Mouse (Mus musculus) ES-CJ7 (cell line): Measurements from ENCODE around the gene Smndc1.

Experiments used
- DNase-seq: peaks from one replicate; pipeline ENCODE4 v3.0.0; 2011; ENCODE audit warnings: low read depth, low spot score

Smndc1 gene

DNA sequence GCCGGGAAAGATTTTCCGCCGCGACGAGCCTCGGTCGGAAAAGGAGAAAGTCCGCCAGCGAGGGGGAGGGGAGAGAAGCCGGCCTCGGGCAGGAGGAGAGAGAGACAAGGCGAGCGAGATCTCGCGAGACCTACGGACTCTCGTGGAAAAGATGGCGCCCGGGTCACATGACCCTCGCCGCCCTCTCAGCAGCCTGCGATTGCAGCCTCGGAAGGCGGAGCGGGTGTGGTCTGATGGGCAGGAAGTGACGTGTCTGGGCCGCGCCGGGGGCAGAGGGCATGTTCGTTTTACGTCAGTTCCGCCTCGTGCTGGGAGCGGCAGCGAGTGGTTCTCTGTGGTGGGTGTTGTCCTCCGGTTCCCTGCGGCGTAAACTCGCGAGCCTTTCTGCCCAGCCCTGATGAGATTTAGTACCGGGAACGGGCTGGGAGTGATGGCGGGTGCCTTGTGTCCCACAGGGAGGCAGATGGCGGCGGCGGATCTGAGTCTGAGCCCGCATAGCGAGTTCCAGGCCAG is at the start of gene Smndc1:
Smndc1 (minus strand) TSS at position 84 of the 513 bp plus-strand sequence.
- peak; percentile 100 for DNase-seq

DNA sequence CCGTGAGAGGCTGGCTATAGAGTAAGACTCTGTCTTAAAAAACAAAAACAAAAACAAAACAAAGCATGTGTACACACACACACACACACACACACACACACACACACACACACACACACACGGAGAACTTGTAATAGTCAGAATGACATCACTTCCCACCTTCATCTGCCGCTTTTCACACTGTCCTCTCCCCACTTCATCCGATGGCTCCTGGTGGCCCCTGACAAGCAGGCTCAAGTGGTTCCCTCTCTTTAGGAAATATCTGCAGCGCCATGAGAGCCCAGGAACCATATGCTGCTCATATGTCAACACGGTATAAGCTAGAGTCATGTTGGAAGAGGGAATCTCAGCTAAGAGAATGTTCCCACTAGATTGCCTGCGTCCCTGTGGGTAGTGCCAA is 49.0 kb upstream of the Smndc1 start:
- DNase-seq = no peak

DNA sequence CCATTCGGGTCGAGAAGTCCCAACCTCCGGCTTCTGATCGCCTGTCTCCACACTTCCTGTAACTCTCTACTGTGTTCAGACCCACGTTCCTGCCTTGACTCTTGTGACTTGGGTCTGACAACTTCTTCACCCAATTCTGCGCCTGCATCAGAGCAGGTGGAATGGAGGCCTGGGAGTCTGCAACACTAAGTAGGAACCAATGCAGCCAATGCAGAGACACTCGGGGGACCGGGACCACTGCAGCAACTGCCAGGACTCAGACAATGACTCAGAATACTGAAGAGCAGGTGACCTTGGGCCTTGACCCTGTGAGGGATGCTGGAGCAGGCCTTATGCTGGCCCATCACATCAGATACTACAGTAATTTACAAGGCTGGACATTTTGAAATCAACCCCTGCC is 47.6 kb upstream of the Smndc1 start:
- no peak for DNase-seq

DNA sequence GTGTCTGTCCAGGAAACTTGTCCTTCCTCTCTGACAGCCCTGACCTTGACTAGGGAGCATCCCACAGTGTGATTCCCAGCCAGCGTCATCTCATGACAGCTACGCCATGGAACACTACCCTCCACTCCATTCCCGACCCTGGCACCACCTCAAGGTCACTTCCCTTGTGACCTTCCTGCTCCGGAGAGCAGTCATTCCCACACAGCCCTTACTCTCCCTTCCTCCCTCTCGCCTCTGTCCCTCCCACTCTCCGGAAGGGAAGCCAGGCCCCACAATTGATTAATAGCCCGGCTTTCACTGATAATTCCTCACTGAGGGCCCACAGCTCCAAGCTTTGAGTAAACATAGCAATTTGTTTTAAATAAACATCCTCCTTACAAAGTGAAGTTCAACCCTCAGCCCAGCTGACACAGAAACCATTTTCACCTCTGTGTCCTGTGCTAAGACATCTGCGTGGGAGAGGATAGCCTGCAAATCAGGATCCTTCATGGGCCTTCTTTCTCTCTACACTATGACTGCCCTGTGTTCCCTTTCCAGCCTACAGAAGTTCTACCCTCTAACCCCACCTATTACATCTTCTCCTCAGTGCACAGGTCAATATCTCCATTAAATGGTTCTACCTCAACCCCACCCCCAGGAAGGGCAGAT is 47.1 kb upstream of the Smndc1 start:
- no peak for DNase-seq

DNA sequence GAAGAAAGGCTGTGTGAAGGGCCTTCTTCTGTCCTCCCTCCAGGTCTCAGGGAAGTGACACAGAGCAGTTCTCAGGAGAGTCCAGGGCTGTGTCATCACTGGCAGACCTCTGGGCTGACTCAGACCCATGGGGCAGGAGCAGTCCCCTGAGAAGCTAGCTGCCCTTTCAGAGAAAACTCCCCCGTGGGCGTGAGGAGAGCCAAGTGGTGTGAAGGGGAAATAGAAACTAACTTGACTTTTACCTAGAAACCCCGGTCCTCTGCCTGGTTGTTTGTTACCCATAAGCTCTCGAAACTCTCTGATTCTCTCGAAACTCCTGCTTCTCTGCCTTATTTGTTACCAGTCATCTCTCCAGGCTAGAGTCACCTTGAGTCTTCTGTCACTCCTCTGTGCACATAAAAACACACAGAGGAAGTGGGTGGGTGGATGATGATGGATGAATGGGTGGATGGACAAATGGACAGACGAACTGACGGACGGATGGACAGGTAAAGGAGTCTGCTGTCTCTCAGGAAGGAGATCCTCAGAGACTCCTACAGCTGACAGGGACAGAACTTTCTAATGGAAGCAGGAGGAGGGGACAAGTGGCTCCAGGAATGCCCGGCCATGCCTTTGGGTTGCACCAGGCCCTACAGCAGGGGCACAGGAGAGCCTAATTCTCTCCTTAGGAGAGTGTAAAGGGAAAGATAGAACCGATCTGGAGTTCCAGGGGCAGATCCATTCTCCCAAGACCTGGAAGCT is 43.7 kb upstream of the Smndc1 start:
- no peak for DNase-seq

DNA sequence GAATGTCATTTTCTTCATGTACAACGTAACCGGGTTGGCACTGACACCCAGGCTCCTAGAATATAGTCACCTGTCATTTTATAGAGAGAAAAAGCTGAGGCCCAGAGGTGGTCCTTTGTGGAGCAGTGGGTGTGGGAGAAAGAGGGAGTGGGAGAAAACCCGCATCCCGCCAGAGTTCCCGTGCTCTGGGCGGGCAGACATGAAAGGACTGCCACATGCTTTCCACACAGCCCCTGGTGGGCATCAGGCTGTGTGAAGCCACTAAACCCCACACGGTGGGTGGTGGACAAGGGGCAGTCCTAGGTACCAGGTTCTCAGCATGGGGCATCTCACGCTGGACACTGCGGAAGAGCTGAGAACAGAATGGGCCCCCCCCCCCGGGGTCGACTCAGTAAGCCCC is 40.6 kb upstream of the Smndc1 start:
- DNase-seq = no peak

DNA sequence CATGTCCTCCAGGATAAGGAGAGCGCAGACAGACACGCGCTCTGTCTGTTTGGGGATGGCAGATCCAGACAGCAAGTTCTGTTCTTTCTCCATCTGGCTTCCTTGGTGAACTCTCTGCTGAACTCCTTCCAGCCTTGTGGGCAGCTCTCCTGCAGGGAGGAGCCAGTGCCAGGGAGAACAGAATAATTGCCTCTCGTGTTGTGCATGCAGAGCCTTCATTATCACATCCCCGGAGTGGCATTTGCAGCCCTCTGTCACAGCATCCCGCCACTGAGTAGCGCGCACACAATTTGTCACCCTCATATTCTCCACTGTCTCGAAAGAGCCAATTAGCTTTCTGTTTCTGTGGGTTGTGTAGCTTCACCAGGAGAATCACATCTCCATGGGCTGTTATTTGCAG is 40.0 kb upstream of the Smndc1 start:
- no peak for DNase-seq

DNA sequence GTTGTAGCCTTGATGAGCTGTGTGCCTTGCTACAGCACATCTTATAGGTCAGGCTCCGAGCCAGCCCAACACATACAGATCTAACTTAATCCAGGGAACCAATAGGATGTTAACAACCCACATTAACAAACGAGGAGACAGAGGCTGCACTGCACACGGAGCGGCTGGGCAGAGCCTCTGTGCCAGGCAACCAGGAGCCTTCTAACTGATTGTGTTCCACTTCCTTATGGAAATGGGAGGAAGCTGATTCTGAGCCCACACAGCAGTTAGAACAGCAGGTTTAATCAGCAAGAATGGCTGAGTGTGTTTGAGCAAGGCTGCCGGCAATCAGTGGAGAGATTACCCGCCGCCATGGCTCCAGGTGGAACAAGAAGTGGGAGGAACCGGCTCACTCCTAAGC is 37.4 kb upstream of the Smndc1 start:
- no peak for DNase-seq

DNA sequence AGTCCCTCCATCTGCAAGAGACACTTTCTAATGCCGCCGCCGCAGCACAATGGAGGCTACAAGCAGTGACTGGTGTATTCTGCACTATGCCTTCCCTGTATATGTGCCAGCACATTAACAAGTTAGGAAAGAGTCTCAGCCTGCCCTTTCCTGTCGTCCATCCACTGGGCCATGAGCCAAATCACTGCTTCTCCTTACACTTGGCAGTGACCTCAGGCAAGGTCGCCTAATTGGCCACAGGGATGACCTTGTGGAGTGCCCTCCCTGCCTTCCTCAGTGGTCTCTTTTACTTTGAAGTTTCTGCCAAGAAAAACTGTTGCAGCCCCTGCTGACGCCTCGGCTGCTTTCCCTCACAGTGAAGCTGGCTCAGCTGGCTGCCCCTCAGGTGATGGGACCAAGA is 37.0 kb upstream of the Smndc1 start:
- no peak for DNase-seq

DNA sequence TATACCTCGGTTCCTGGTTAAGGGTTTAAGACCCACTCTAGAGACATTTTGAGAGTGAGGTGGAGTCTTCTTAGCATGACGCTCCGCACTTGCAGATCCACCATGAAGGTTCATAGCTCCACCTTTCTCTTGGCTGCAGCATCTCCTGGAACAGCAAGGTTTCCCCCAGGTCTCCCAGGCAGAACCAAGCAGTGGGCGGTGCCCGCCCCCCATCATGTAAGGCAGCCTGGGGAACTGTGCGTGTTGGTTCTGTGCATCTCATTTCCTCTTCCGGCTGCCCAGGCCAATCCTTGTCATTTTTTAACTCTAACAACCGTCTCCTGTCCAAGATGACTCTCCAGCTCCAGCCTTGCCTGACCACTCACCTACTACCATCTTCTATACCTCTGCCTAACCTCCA is 35.4 kb upstream of the Smndc1 start:
- no peak for DNase-seq

DNA sequence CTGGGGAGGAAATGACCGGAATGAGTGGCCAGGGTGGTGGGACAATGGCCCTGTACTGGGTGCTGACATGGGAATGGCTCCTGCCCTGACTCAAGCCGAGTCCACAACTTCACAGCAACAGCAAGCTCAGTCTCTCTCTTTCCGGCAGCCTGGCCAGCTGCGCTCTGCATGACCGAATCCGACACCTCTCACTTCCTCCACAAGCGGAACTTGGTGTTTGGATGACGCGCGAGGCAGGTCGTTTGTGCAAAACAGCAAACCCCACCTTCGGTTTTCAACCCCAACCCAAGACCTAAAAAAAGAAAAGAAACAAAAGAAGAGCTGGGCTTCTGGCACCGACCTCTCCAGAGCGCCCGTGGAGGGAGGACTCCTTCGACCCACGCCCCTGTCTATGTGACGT is 34.3 kb upstream of the Smndc1 start:
- no peak for DNase-seq

DNA sequence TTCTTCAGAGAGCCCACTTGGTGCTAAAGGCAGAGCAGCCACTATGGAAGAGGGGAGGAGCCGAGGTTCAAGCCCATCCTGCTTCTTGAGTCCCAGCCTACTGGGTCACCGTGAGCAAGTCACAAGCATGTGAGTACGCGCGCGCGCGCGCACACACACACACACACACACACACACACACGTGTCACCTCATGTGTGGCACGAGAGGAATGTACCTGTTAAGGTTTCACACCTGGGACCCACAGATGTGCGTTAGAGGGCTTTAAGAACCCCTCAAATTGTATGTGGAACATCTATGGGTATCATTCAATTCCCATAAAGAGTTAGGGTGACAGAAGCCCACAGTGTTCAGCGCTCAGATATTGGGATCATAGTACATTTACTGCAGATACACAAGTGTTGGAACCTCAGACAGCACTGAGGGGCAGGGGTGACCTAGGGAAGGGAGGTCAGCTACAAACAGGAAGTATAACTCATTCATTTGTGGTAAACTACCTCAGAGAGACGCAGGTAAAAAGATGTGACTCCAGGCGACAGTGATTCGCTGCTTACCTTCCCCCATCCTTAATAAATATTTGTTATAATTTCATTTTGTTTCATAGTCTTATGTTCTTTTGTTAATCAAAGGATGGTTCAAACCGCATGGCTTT is 33.6 kb upstream of the Smndc1 start:
- DNase-seq = peak; percentile 75

DNA sequence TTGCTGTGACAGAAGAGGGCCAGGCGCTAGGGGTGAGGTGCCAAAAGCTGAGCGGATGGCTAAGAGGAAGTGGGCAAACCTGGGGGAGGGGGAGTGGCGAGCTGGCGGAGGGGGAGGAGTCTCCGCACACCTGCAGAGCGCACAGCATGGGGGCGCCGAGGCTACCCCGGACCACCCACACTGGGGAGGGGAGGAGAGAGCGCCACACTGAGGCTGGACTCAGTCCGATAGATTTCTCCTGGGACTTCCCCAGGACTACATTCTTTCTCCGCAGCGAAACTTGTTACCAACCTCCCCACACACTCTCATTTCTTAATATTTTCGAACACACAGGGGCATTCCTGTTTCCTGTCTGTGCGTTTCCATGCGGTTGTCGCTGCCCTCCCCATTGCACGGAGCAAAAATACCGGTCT is 33.0 kb upstream of the Smndc1 start:
- DNase-seq = peak; percentile 88

DNA sequence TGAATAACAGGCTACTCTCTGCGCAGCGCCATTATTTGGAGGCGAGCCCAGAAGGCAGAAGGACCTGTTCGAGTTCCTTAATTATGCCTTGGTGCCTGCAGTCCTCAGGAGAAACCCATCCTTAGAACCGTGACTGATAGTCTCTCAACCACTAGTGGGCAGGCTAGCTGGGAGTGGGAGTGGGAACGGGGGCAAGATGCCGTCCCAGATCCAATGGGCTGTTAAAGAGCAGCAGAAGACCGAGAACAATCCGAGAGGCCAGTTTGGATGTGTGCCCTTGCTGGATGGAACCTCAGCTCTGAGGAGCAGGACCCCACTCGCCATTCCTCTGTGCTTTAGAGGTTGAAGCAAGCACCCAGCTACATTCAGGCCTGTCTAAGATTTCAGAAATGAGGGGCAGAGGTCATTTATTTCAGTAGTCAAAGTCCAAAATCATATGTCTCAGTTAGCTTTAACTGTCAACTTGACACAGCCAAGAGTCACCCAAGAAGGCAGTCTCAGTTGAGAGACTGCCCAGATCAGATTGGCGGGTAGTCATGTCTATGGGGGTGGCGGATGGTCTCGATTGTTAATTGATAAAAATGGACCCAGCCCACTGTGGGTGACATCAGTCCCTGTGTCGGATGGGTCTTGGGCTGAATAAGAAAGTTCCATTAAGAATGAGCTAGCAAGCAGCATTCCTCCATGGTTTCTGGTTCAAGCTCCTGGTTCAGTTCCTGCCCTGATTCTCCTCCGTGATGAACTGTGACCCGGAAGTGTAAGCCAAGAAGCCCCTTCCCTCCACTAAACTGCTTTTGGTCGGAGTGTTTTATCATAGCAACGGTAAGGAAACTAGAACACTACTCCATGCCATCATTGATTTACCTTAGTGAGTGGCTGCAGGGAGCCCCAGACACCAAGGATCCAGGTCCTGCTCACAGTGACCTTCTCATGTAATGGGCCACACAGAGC is 32.3 kb upstream of the Smndc1 start:
- peak; percentile 57 for DNase-seq

DNA sequence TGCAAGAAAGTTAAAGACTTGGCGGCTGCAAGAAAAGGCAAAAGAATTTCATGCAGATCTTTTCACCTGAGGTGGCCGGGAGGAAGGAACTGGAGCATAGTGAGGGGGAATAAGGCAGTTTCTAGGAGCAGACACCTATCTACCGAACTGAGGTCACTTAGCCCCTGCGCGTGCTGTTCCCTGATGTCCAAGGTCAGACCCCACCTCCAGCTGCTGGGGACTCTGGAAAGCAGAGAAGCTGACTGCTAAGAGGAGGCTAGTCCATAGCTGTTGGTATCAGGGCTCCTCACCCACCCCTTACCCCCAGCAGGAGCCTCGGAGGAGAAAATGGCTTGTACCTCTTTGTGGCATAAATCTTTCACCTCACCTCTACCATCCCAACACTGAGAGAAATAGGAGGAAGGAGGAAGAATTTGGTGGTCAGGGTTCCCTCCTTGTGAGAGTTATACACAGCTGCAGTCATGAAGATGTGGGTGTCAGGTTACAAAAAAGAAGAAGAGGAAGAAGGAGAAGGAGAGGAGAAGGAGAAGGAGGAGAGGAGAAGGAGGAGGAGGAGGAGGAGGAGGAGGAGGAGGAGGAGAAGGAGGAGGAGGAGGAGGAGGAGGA is 31.3 kb upstream of the Smndc1 start:
- DNase-seq = peak; percentile 41

DNA sequence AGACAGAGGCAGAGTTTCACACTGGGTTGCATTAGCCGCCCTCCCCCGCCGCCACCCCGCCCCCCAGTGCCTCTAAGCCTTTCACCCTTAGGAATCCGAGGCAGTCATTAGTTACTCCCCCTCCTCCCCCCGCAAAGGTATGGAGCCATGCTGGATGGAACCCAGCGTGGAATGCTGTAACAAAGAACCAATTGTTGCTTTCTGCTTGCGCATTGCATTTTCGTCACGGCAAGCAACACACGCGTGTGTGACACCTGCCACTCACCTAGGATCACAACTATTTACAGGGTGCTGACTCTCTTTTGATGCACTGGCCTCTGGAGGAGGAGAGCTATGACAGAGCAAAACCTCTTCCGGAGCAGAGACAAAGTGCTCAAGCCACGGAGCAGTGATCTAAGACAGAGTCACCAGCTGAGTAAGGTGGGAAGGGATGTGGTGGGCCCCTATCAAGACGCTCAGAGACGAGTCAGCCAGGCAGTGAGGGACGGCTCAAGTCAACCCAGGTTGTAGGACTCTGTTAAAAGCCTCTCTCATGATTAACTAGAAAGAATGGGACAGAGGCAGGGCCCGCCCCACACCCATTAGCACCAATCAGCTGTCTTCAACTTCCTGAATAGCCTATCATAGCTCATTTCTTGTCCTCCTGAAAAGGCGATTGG is 30.7 kb upstream of the Smndc1 start:
- DNase-seq = peak; percentile 95

DNA sequence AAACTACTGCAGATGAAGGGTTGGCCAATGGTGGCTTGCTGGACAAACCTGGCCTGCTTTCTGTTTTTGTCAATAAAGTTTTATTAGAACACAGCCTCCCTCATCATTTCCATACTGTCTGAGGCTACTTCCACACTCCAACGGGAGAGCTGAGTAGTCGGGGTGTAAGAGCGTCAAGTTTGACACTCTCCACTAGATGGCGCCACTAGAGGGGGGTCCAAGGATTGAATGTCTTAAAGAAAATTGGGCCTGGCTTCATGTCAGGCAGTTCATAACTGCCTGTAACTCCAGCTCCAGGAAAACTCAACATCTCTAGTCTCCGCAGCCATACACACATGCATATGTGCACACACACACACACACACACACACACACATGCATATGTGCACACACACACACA is 29.5 kb upstream of the Smndc1 start:
- peak; percentile 92 for DNase-seq

DNA sequence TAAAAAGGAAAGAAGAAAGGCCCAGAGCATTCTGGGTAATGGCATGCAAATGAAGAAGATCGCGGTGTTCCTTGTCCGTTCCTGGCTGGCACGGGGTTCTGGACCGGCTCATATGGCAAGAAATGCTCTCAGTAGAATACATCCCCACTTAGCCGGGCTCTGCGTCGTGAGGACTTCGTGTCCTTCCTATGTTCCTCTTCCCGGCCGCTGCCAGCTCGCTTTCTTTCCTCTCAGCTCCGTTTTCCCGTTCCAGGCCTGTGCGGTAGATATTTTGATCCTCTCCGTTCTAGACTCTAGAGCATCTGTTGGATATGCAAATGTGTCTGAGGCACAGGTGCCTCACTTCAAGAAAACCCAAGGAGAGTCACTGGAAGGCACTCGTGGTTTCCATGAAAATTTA is 24.8 kb upstream of the Smndc1 start:
- no peak for DNase-seq

DNA sequence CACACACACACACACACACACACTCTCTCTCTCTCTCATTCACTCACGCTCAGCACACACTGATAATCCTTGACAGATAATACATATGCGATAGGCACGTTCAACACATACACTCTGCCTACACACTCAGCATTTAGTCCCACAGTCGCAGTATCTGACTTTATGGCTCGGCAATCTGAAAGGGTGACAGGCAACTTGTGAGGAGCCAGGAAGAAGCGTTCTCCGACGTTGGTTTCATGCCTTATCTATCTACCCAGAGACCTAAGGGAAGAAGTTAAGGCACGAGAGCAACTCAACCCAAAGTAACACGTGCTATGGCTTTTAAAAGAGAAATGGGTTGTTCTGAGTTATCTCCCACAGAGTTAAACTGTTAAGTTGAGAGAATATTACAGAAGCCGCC is 24.3 kb upstream of the Smndc1 start:
- no peak for DNase-seq

DNA sequence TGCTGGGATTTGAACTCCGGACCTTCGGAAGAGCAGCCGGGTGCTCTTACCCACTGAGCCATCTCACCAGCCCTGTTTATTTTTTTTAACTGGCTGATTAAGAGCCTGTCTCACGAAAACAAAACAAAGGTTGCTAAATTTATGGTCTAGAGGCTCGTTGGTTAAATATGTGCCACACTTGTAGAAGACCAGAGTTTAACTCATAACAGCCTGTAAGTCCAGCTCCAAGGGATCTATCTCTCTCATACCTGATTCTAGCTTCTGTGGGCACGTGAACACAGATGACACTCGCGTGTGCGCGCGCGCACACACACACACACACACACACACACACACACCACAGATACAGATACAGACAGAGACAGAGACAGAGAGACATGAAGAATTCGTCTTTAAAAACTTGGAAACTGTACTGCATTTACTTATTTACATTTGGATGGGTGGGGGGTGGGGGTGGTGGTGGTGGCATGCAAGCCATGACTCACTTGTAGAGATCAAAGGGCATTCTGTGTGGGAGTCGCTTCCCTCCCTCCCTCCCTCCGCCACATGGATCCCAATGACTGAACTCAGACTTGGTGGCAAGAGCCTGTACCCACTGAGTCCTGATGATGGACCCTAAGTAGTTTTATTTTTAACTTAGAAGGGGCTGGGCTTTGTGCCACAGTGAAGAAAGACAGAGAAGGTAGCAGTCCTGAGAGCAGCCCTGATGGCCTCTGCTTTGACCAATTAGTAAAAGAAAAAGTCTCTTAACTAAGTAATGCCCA is 23.4 kb upstream of the Smndc1 start:
- no peak for DNase-seq
